Mouse (Mus musculus) heart, embryonic 13.5 days (tissue): ENCODE results near the gene Omp. TPM values are rescaled to one million over a fixed set of nuclear protein-coding genes. Genes with fewer than 3 reads are reported as not detected.
A peak's percentile ranks its signal among the peaks of the same experiment; 100 is the strongest.
"Not testable (repeated sequence)": the region's sequence is repeated elsewhere in the genome, so short reads cannot be mapped to it uniquely, and the experiment has no call there.

ENCODE experiments used
- ATAC-seq: fragments of 200-750 bp; cut with Nextera tagmentation; 2 replicates; pipeline ENCODE4 v1.8.0; 2017; ENCODE audit warnings: moderate TSS enrichment; ENCODE audit not compliant: insufficient number of reproducible peaks, low FRiP score, low TSS enrichment; ENCODE audit errors: extremely low read depth
- H3K27ac ChIP-seq: fragments of 300-500 bp; sonication (generic); replicated peaks from 2 replicates; pipeline ENCODE4 v1.5.1; 2015; ENCODE audit warnings: moderate library complexity, mild to moderate bottlenecking, inconsistent platforms
- H3K27me3 ChIP-seq: fragments of 300-500 bp; sonication (generic); replicated peaks from 2 replicates; pipeline ENCODE4 v1.6.1; 2015; ENCODE audit warnings: mild to moderate bottlenecking, inconsistent platforms
- H3K36me3 ChIP-seq: fragments of 300-500 bp; sonication (generic); 2 replicates; pipeline ENCODE4 v1.6.1; 2015; ENCODE audit warnings: mild to moderate bottlenecking, inconsistent platforms
- H3K4me1 ChIP-seq: fragments of 300-500 bp; sonication (generic); 2 replicates; pipeline ENCODE4 v1.6.1; 2015; ENCODE audit warnings: inconsistent platforms
- H3K4me2 ChIP-seq: fragments of 300-500 bp; sonication (generic); 2 replicates; pipeline ENCODE4 v1.6.1; 2015; ENCODE audit warnings: inconsistent platforms, mild to moderate bottlenecking, moderate library complexity
- H3K4me3 ChIP-seq: fragments of 300-500 bp; sonication (generic); 2 replicates; pipeline ENCODE4 v1.5.1; 2015; ENCODE audit warnings: moderate library complexity, mild to moderate bottlenecking, inconsistent platforms
- H3K9ac ChIP-seq: fragments of 300-500 bp; sonication (generic); 2 replicates; pipeline ENCODE4 v1.6.1; 2015; ENCODE audit warnings: inconsistent platforms, mild to moderate bottlenecking, moderate library complexity
- H3K9me3 ChIP-seq: fragments of 300-500 bp; sonication (generic); 2 replicates; pipeline ENCODE4 v1.6.1; 2016; ENCODE audit warnings: inconsistent platforms
- WGBS: fragments of 180-500 bp; shearing (Covaris S2); methylation state at CpG from one replicate; pipeline ENCODE4 v1.1.7; 2015; ENCODE audit warnings: mixed read lengths; 5-methylcytosine and 5-hydroxymethylcytosine counted together
- polyA plus RNA-seq: library from polyadenylated mRNA; unstranded; fragments of >200 nt; fragmentation: Nextera tagmentation; extraction: Ambion mirVana; gene quantifications from 2 replicates; pipeline ENCODE4 v1.2.1, GENCODE M21; 2015

Gene Omp
- 0.11 and 0.15 TPM in 2 replicates for polyA plus RNA-seq

DNA sequence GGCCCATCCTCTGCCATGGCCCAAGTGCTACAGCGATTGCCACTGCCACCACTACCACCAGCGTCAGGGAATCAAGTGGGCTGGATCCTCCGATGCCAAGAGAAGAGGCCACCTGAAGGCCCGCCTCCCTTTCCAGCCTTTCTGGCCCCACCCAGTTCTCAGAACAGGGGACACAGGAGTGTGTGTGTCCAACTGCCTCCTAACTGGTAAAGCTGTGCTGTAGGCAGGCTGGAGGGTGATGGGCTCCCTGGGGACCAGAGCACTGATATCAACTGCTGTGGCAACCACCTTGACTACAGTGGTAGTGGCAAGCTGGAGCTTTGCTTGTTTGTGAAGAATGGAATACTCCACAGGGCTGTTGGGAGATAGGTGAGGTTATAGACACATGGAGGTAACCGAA is at the start of gene Omp:
Omp (minus strand) TSS at position 101 of the 400 bp plus-strand sequence.
- no peak for ATAC-seq
- no peak within 1 kb of the TSS for H3K27ac ChIP-seq
- peaks cover 32% of the 10 kb centered on the region for H3K4me1 ChIP-seq
- H3K36me3 ChIP-seq: no peaks in the 10 kb centered on the region
- H3K9ac ChIP-seq: no peak within 1 kb of the TSS
- no peaks in the 10 kb centered on the region for H3K9me3 ChIP-seq
- WGBS: 82% methylated on average over 5 of the region's 5 CpGs
- H3K4me2 ChIP-seq: no peak within 1 kb of the TSS
- no peak within 1 kb of the TSS for H3K4me3 ChIP-seq
- 0 out of 2 replicates have a peak, but pooled peaks cover 3% of the 10 kb centered on the region for H3K27me3 ChIP-seq

DNA sequence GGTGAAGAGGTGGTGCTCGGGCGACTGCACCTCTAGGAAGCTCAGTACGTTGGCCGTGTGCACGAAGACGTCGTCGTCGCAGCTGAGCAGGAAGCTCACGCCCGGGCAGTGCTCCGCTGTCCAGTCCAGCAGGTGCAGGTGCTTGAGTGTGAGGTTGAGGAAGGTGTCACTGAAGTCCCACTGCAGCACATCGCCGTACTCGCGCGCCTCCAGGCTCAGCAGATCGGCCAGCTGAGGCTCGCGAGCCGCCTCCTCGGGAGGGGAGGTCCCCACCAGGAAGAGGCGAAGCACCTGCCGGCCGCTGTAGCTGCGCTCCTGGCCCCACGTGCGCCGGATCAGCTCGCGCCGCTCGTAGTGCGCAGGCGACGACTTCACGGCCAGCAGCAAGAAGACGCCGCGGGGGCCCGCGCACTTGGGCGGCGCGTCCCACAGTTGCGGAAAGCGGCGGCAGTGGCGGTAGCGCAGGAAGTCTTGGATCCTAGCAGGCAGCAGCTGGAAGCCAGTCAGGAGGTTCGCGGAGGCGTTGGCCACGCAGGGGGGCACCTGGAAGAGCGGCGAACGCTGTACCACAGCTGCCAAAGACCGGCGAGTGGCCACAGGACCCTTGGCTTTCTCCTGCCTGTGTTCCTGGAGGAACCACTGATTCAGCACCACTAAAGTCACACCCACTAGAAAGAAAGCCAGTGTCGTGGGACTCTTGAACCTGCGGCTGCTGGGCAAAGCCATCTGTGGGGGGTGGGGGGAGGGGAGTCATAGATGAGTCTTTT is 48.9 kb upstream of the Omp start:
- Histone ChIP-seq H3K36me3 (no peaks in the 10 kb centered on the region), H3K9ac (peak overlapping the region; percentile 42), H3K4me2 (peak overlapping the region; percentile 79), H3K9me3 (no peaks in the 10 kb centered on the region), H3K27me3 (peaks cover 72% of the 10 kb centered on the region), H3K4me1 (peaks cover 16% of the 10 kb centered on the region), H3K27ac (no peak overlapping the region), H3K4me3 (peak overlapping the region; percentile 53)
- 2% methylated on average over 61 of the region's 61 CpGs for WGBS
- no peak for ATAC-seq

DNA sequence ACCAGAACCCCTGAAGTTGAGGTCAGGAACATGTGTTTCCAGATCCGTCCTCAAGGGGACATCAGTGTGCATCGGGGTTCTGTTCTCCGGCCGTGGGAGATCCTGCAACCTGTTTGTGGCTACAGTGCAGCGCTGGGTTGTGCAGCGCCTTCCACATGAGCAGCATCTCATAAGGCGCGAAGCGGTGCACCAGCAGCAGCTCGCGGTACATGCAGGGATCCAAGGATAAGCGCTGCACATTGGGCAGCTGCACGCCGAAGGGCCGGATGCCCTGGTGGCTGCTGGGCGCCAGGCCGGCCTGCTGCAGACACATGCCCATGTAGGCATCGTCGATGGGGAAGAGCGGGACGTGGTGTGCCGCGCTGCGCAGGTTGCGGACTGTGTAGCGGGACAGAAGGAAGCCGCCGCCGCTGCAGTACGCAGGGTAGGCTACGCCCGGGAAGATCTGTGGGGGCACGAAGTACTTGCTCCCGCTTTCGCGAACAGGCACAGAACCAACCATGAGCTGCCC is 48.3 kb upstream of the Omp start:
- peaks cover 66% of the 10 kb centered on the region for H3K27me3 ChIP-seq
- peak overlapping the region; percentile 79 for H3K4me2 ChIP-seq
- peaks cover 16% of the 10 kb centered on the region for H3K4me1 ChIP-seq
- ATAC-seq: no peak
- H3K9me3 ChIP-seq: no peaks in the 10 kb centered on the region
- peak overlapping the region; percentile 53 for H3K4me3 ChIP-seq
- 6% methylated on average over 36 of the region's 36 CpGs for WGBS
- peak overlapping the region; percentile 42; the same call in 1 of the 2 replicates for H3K9ac ChIP-seq
- no peak overlapping the region for H3K27ac ChIP-seq
- no peaks in the 10 kb centered on the region for H3K36me3 ChIP-seq

DNA sequence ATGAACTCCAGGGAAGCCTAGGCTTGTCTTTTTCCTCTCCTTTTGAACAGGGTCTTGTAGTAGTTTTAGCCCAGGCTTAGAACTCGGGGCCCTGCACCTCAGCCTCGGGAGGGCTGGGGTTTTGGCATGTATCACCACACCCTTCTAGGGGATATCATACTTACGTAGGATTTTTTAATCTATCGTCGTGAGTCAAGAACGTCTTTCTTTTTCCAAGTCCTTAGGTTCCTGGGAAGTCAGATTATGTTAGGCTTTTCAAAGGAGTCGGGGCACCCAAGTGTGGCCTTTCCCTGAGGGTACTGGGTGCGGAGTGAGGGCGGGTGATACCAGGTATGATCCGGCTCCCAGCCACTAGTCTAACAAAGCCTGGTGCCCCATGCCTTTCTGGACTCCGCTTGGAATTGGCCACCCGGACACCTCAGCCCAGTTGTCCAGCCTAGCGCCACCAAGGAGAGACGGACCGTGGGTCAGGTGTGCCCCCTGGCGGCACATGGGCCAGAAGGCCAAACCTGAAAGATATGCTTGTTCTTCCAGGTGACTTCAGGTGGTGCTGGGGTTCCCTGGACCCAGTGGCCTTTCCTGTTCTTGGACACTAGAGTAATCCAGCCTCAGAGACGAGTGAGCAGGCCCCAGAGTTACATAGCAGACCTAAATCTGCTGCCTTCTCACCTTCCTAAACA is 46.4 kb upstream of the Omp start:
- H3K4me1 ChIP-seq: peaks cover 16% of the 10 kb centered on the region
- no peaks in the 10 kb centered on the region for H3K36me3 ChIP-seq
- no peaks in the 10 kb centered on the region for H3K9me3 ChIP-seq
- H3K9ac ChIP-seq: no peak overlapping the region
- H3K27ac ChIP-seq: no peak overlapping the region
- H3K27me3 ChIP-seq: peaks cover 57% of the 10 kb centered on the region
- no peak overlapping the region for H3K4me2 ChIP-seq
- 55% methylated on average over 17 of the region's 17 CpGs for WGBS
- H3K4me3 ChIP-seq: no peak overlapping the region
- no peak for ATAC-seq

DNA sequence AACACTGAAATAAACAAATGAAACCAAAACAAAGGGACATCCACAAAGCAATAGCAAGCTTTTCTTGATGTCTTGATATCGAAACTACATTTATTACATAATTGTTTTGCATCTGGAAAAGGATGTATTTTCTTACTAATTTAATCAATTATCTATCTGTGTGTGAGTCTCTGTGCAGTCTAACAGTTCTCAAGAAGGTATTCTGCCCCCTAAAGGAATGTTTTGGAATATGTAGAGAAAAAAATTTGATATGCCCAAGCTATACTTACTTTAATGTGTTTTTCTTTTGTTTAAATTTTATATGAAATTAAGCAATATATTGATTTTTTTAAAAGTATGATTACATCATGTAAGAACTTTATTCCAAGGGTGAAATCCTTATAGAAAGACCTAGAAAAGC is 45.3 kb upstream of the Omp start:
- 78% methylated on average over 1 of the region's 1 CpGs for WGBS
- peaks cover 16% of the 10 kb centered on the region for H3K4me1 ChIP-seq

DNA sequence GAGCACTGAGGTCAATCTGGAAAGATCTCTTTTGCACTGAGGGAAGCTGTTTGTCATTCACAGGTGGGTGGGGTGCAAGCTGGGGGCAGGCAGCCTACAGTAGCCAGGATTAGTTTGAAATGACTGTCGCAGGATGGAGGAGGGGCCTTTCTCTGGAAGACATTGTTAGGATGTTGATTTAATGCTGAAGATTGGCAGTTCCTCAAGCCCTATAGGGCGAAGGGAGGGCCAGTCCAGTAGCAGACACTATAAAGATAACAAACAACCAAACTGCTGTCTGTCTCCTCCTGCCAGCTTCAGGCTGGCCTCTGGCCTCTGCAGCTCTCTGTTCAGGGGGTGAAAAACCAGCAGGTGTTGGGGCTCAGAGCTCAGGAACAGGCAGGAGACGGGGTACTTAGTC is 44.4 kb upstream of the Omp start:
- Histone ChIP-seq H3K27me3 (peaks cover 37% of the 10 kb centered on the region), H3K27ac (no peak overlapping the region), H3K4me1 (peaks cover 16% of the 10 kb centered on the region), H3K9me3 (no peaks in the 10 kb centered on the region), H3K4me3 (no peak overlapping the region), H3K4me2 (no peak overlapping the region), H3K36me3 (no peaks in the 10 kb centered on the region), H3K9ac (no peak overlapping the region)
- 23% methylated on average over 3 of the region's 3 CpGs for WGBS
- no peak for ATAC-seq

More for the DNA sequence above, 45.3 kb upstream of the Omp start:
- Histone ChIP-seq H3K4me3 (no peak overlapping the region), H3K27ac (no peak overlapping the region), H3K27me3 (peaks cover 46% of the 10 kb centered on the region), H3K4me2 (no peak overlapping the region), H3K9me3 (no peaks in the 10 kb centered on the region), H3K9ac (no peak overlapping the region), H3K36me3 (no peaks in the 10 kb centered on the region)
- ATAC-seq: no peak

DNA sequence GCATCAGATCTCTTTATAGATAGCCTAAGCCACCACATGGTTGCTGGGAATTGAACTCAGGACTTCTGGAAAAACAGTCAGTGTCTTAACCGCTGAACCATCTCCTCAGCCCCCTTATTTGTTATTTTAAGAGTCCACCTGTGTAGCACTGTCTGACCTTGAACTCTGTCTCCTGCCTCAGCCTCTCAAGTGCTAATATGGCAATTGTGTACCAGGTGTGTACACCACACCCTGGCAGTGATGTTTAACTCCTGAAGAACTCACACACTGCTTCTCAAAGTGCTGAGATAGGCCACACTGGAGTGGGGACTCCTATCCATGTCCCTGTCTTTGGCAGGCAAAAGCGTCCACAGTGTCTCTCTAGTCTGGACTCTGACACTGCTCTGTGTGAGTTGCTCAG is 43.4 kb upstream of the Omp start:
- Histone ChIP-seq H3K27me3 (peaks cover 27% of the 10 kb centered on the region), H3K4me2 (no peak overlapping the region), H3K4me1 (peaks cover 7% of the 10 kb centered on the region), H3K4me3 (no peak overlapping the region), H3K27ac (no peak overlapping the region), H3K9ac (no peak overlapping the region), H3K36me3 (no peaks in the 10 kb centered on the region), H3K9me3 (no peaks in the 10 kb centered on the region)
- ATAC-seq: no peak
- WGBS: 82% methylated on average over 2 of the region's 2 CpGs

DNA sequence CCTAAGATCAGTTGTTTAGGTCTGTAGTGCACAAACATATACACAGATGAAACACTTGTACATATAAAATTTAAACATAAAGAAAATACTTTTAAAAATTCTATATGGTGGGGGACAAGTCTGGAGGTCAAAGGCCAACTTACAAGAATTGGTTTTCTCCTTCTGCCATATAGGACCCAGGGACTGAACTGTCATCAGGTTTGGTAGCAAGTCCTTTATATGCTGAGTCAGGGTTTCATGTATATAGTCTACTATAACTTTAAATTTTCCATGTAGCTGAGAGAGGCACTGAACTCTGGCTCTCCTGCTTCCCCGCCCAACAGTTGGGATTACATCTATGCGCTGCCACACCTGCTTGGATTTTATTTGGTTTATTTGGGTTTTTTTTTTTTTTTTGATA is 42.9 kb upstream of the Omp start:
- Histone ChIP-seq H3K27me3 (peaks cover 22% of the 10 kb centered on the region), H3K9me3 (no peaks in the 10 kb centered on the region), H3K4me3 (no peak overlapping the region), H3K4me2 (no peak overlapping the region), H3K27ac (no peak overlapping the region), H3K36me3 (no peaks in the 10 kb centered on the region), H3K4me1 (peaks cover 2% of the 10 kb centered on the region; the same call in 1 of the 2 replicates), H3K9ac (no peak overlapping the region)
- ATAC-seq: no peak
- WGBS: 96% methylated on average over 2 of the region's 2 CpGs

DNA sequence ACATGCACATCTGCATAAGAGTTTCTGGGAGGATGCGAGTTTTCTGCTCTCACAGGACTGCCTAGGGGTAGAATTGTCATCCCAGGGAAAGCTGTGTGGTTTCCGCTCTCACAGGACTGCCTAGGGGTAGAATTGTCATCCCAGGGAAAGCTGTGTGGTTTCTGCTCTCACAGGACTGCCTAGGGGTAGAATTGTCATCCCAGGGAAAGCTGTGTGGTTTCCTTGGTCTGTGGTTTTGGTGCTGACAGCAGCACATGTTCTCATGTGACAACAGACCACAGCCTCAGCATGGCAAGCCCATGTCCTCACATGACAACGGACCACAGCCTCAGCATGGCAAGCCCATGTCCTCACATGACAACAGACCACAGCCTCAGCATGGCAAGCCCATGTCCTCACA is 42.0 kb upstream of the Omp start:
- H3K4me1 ChIP-seq, H3K36me3 ChIP-seq, H3K27ac ChIP-seq, H3K4me3 ChIP-seq, ATAC-seq, H3K9ac ChIP-seq, H3K4me2 ChIP-seq, H3K9me3 ChIP-seq: not testable (repeated sequence)
- peaks cover 13% of the 10 kb centered on the region for H3K27me3 ChIP-seq
- WGBS: 73% methylated on average over 3 of the region's 3 CpGs

DNA sequence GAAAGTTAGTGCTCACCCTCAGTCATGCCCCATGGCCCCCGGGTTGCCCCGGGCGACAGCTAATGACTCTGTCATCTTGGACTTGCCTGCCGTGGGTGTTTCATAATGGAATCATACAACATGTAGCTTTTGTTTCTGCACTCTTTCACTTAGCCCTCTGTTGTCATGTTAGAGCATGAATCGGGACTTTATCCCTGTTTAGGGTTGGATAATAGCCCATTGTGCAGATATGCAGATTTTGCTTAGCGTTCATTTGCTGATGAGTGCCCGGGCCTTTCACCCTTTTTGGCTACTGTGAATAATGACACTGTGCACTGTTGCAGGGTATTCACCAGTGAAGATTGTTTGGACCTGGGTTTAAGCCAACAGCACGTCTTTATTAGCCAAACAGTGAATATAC is 41.3 kb upstream of the Omp start:
- no peak overlapping the region for H3K27ac ChIP-seq
- no peak for ATAC-seq
- H3K9ac ChIP-seq: no peak overlapping the region
- no peaks in the 10 kb centered on the region for H3K9me3 ChIP-seq
- 80% methylated on average over 8 of the region's 8 CpGs for WGBS
- H3K4me1 ChIP-seq: peaks cover 4% of the 10 kb centered on the region; the same call in 1 of the 2 replicates
- H3K4me3 ChIP-seq: no peak overlapping the region
- H3K36me3 ChIP-seq: no peaks in the 10 kb centered on the region
- peaks cover 6% of the 10 kb centered on the region for H3K27me3 ChIP-seq
- no peak overlapping the region for H3K4me2 ChIP-seq

DNA sequence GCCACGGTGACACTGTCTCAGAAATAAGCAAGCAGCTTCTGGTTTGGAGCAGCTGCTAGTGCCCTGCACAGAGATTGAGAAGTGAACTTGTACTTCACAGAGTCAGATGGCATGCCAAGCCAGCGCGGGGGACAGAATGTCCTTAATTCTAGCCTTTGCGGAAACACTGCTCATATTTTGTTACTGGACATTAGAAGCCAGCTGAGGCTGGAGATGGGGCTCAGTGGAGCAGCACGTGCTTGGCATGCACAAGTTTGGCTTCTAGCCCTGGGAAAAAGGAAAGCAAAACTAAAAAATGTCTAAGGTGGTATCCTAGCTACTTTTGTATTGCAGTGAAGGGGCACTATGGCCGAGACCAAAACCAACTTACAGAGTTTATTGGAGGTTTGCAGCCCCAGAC is 40.0 kb upstream of the Omp start:
- H3K36me3 ChIP-seq: no peaks in the 10 kb centered on the region
- no peaks in the 10 kb centered on the region for H3K27me3 ChIP-seq
- WGBS: 78% methylated on average over 6 of the region's 6 CpGs
- H3K27ac ChIP-seq: no peak overlapping the region
- ATAC-seq: no peak
- H3K9ac ChIP-seq: no peak overlapping the region
- H3K9me3 ChIP-seq: no peaks in the 10 kb centered on the region
- H3K4me1 ChIP-seq: peaks cover 4% of the 10 kb centered on the region; the same call in 1 of the 2 replicates
- H3K4me3 ChIP-seq: no peak overlapping the region
- no peak overlapping the region for H3K4me2 ChIP-seq
